Mouse (Mus musculus): ENCODE data around the gene Galnt7. TPM values are rescaled to one million over a fixed set of nuclear protein-coding genes. Genes with fewer than 3 reads are reported as not detected.
A peak's percentile ranks its signal among the peaks of the same experiment; 100 is the strongest.

Gene Galnt7
- polyA plus RNA-seq, 1 experiment from 2014 or later, result 30.5 TPM

DNA sequence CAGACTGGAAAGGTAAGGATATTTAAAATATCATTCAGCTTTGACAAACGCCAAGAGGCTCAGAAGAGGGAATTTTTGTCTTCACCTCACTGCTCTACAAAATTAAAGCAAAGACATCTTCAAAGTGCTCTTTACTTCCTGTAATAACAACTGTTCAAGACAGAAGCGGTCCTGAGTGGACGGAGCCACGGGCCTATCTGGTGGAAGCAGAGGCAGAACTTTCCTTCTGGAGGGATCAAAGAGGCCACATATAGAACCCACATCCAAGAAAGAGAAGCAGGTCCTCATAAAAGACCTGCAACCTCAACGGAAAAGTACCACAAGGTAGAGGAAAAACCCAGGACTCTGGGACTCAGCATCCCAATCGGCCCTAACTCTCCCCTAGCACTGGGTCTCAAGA is 2.6 kb downstream of the Galnt7 start:
- Histone ChIP-seq H3K4me2 (replicated peaks) (no peak overlapping the region), H3K4me3 (replicated peaks) (no peak overlapping the region), H3K27me3 (replicated peaks) (no peaks in the 10 kb centered on the region), H3K9ac (no peak overlapping the region), H3K9me3 (no peaks in the 10 kb centered on the region), H3K4me1 (replicated peaks) (peaks cover 11% of the 10 kb centered on the region), H3K36me3 (no peaks in the 10 kb centered on the region), H3K27ac (no peak overlapping the region)
- 82% methylated on average over 6 of the region's 6 CpGs for WGBS
- no peak for ATAC-seq

DNA sequence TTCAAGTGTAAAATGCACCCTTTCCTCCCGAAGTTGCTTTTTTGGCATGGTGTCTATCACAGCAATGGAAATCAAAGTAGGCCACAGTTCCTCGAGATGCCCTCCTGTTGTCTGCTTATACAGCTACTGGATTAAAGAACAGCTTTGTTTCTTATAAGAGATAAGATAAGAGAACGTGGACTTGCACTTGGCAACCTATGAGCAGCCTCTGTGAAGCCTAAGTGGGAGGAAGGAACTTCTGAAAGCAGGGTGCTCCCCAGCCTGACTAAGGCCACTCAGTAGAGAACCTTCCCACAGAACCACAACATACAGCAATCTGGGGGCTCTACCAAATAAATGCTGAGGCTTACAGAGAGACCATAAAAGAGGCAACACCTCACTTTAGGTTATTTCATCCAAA is 5.3 kb downstream of the Galnt7 start:
- H3K4me3 ChIP-seq (replicated peaks), result no peak overlapping the region
- no peaks in the 10 kb centered on the region for H3K36me3 ChIP-seq
- no peak overlapping the region for H3K4me2 ChIP-seq (replicated peaks)
- H3K27ac ChIP-seq, result no peak overlapping the region
- no peak overlapping the region for H3K9ac ChIP-seq
- 40% methylated on average over 3 of the region's 3 CpGs for WGBS
- H3K9me3 ChIP-seq, result no peaks in the 10 kb centered on the region
- H3K4me1 ChIP-seq (replicated peaks), result peaks cover 5% of the 10 kb centered on the region
- H3K27me3 ChIP-seq (replicated peaks), result no peaks in the 10 kb centered on the region
- no peak for ATAC-seq

DNA sequence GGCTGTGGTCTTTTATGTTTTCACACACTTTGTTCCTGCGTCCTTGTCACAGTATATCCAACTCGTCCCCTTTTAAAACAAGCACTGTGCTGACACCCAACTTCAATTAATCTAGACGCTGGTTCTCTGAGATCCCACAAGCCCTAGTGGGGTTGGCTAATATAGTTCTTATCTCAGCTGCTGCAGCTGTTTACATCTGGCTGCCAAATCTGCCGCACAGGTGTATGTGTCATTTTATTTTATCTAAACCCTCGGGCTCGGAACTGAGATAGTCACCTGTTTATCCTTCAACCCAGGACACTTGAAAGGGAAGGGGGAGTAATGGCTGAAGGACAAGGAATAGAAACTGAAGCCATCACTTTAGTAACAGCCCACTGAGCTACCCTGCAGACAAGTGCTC is 8.6 kb downstream of the Galnt7 start:
- ATAC-seq, result no peak
- WGBS, result 56% methylated on average over 6 of the region's 6 CpGs
- Histone ChIP-seq H3K27ac (no peak overlapping the region), H3K9ac (no peak overlapping the region), H3K36me3 (no peaks in the 10 kb centered on the region), H3K9me3 (no peaks in the 10 kb centered on the region), H3K4me3 (replicated peaks) (no peak overlapping the region), H3K4me2 (replicated peaks) (no peak overlapping the region), H3K27me3 (replicated peaks) (no peaks in the 10 kb centered on the region), H3K4me1 (replicated peaks) (peaks cover 5% of the 10 kb centered on the region)

DNA sequence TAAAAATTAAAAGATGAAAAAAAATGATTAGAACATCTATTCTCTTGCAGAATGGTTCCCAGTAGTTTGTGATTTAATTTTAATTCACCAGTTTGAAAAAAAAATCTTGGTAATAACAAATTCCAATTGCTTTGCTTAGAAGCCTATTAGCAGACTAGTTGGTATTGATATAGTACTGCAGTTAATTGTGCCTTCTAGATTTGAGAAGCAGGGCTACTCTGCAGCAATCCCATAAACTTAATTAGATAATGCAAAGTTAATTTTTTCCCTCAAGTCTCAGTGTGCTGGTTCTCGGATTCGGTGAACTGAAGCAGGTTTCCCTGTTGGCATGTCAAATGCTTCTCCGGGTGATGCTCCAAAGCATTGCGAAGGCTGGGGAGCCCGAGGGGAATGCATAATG is 10.1 kb downstream of the Galnt7 start:
- H3K9me3 ChIP-seq, result no peaks in the 10 kb centered on the region
- no peak overlapping the region for H3K27ac ChIP-seq
- no peak for ATAC-seq
- no peak overlapping the region for H3K9ac ChIP-seq
- H3K27me3 ChIP-seq (replicated peaks), result no peaks in the 10 kb centered on the region
- 75% methylated on average over 5 of the region's 5 CpGs for WGBS
- no peaks in the 10 kb centered on the region for H3K4me1 ChIP-seq (replicated peaks)
- H3K4me3 ChIP-seq (replicated peaks), result no peak overlapping the region
- no peak overlapping the region for H3K4me2 ChIP-seq (replicated peaks)
- H3K36me3 ChIP-seq, result no peaks in the 10 kb centered on the region

DNA sequence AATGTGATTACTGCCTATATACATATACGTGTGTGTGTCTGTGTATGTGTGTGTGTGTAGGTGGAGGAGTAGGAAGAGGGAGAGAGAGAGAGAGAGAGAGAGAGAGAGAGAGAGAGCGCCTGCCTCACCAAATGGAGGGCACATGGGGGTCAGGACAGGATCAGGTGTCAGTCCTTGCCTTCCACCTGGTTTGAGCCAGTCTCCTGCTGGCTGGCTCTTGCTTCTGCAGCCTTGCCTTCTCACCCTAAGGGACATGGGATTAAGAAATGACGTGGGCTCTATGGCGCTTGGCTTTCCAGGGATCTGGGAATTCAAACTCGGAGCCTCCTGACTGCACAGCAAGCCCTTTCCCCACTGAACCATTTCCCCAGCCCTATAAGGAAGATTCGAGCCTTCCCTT is 13.9 kb downstream of the Galnt7 start:
- WGBS, result 73% methylated on average over 6 of the region's 6 CpGs
- H3K4me1 ChIP-seq (replicated peaks), result no peaks in the 10 kb centered on the region
- no peak overlapping the region for H3K4me2 ChIP-seq (replicated peaks)
- H3K36me3 ChIP-seq, result no peaks in the 10 kb centered on the region
- no peaks in the 10 kb centered on the region for H3K27me3 ChIP-seq (replicated peaks)
- H3K9ac ChIP-seq, result no peak overlapping the region
- no peaks in the 10 kb centered on the region for H3K9me3 ChIP-seq
- no peak overlapping the region for H3K4me3 ChIP-seq (replicated peaks)
- ATAC-seq, result no peak
- no peak overlapping the region for H3K27ac ChIP-seq

DNA sequence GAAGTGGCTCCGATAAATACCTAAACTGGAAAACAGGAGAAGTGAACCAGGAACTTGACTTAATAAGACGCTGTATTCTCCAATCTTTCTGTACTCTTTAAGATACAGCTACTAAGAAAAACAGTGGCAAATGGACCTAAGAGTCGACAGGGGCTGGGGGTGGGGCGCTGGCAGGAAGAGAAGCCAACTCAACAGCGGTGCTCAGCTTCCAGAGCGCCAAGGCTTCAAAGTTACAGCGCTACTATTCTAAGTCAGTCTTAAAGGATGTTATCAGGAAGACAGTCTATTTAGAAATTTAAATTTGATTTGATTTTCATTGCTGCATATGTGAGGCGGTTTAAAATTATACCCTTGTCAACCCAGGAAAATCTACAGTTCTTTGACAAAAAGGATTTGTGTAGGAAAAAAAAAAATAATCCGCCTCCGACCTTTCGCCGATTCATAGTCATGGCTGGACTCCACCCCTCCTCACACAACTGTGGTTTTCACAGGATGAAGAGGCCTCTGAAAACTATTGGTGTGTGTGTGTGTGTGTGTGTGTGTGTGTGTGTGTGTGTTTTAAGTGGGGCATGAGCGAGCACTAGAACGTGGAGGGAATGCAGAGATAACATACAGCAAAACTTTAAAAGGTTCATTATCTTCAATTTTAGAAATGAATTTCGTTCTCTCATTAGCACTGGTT is 15.1 kb downstream of the Galnt7 start:
- no peaks in the 10 kb centered on the region for H3K36me3 ChIP-seq
- no peaks in the 10 kb centered on the region for H3K27me3 ChIP-seq (replicated peaks)
- H3K27ac ChIP-seq, result no peak overlapping the region
- no peak for ATAC-seq
- H3K9me3 ChIP-seq, result no peaks in the 10 kb centered on the region
- no peaks in the 10 kb centered on the region for H3K4me1 ChIP-seq (replicated peaks)
- no peak overlapping the region for H3K4me3 ChIP-seq (replicated peaks)
- no peak overlapping the region for H3K9ac ChIP-seq
- WGBS, result 86% methylated on average over 15 of the region's 15 CpGs
- no peak overlapping the region for H3K4me2 ChIP-seq (replicated peaks)

DNA sequence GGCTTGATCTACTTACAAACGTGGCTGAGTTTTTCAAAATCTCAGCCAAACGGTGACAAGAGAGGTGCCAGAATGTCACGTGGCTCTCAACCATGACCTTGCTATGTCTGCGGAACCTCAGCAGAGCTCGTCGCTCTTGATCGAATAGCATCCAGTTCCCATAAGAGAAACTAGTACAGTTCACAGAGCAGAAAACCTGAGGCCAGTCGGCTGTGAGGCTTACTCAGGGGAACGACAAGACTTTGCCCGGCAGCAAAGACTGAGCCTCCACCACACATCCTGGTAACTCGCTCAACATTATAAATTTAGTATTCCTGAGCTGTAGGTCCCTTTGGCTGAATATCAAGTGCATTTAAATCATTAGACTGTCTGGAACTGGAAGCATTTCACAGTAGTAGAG is 16.1 kb downstream of the Galnt7 start:
- no peak overlapping the region for H3K4me3 ChIP-seq (replicated peaks)
- no peak overlapping the region for H3K4me2 ChIP-seq (replicated peaks)
- H3K4me1 ChIP-seq (replicated peaks), result no peaks in the 10 kb centered on the region
- 86% methylated on average over 11 of the region's 11 CpGs for WGBS
- no peak for ATAC-seq
- no peak overlapping the region for H3K27ac ChIP-seq
- no peaks in the 10 kb centered on the region for H3K27me3 ChIP-seq (replicated peaks)
- no peak overlapping the region for H3K9ac ChIP-seq
- no peaks in the 10 kb centered on the region for H3K36me3 ChIP-seq
- H3K9me3 ChIP-seq, result no peaks in the 10 kb centered on the region

DNA sequence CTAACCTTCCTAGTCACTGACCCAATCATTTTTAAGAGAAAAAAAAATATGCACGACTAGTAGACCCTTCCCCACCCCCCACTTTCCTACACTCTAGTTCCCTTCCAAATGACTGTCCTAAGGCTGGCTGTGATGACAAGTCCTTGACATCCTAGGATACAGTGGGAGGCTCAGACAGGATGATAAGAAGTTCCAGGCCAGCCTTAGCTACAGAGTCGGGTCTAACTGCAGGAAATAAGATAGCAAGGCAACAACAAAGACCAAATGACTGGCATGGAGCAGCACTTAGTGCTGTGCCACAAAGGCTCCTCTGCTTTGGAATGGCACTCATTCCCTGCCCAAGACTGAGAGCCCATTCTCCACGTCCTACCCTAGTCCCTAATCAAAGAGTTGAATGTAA is 16.6 kb downstream of the Galnt7 start:
- Histone ChIP-seq H3K27ac (no peak overlapping the region), H3K27me3 (replicated peaks) (no peaks in the 10 kb centered on the region), H3K4me2 (replicated peaks) (no peak overlapping the region), H3K9me3 (no peaks in the 10 kb centered on the region), H3K4me1 (replicated peaks) (no peaks in the 10 kb centered on the region), H3K9ac (no peak overlapping the region), H3K4me3 (replicated peaks) (no peak overlapping the region), H3K36me3 (no peaks in the 10 kb centered on the region)
- WGBS, result 72% methylated on average over 3 of the region's 3 CpGs
- no peak for ATAC-seq

DNA sequence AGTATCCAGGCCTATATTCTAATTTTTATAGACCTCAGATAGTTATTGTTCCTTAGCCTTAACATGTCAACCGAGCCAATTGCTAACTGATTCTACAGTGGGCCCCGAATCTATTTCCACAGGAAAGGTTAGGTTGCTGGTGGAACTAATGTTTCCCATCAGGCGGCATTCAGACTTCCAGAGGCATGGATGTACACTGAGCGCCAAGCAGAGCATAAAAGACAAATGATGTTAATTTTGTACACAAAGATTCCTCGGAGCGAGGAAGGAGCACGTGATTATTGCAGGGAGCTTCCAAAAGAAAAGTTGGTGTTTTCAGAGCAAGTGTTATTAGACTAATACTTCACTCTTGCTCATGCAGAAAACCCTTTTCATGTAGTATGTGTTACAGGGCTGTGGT is 21.1 kb downstream of the Galnt7 start:
- Histone ChIP-seq H3K4me3 (replicated peaks) (no peak overlapping the region), H3K36me3 (no peaks in the 10 kb centered on the region), H3K27me3 (replicated peaks) (no peaks in the 10 kb centered on the region), H3K4me2 (replicated peaks) (no peak overlapping the region), H3K9me3 (no peaks in the 10 kb centered on the region), H3K27ac (no peak overlapping the region), H3K4me1 (replicated peaks) (0 out of 2 replicates have a peak, but pooled peaks cover 2% of the 10 kb centered on the region), H3K9ac (no peak overlapping the region)
- ATAC-seq, result no peak
- 78% methylated on average over 7 of the region's 7 CpGs for WGBS

DNA sequence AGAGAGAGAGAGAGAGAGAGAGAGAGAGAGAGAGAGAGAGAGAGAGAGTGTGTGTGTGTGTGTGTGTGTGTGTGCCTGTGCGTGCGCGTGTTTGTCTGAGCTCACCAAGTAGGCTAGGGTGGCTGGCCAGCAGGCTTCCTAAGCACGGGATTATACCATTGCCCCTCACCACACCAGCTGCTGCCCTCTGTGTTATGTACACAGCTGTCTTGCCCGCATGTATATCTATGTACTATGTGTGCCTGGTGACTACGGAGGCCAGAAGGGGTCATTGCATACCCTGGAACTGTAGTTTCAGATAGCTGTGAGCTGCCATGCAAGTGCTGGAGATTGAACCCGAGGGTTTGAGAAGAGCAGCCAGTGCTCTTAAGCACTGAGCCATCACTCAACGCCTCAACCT is 22.7 kb downstream of the Galnt7 start:
- ATAC-seq, result no peak
- H3K4me1 ChIP-seq (replicated peaks), result 0 out of 2 replicates have a peak, but pooled peaks cover 2% of the 10 kb centered on the region
- H3K9me3 ChIP-seq, result no peaks in the 10 kb centered on the region
- no peak overlapping the region for H3K27ac ChIP-seq
- H3K9ac ChIP-seq, result no peak overlapping the region
- no peak overlapping the region for H3K4me2 ChIP-seq (replicated peaks)
- H3K27me3 ChIP-seq (replicated peaks), result no peaks in the 10 kb centered on the region
- no peak overlapping the region for H3K4me3 ChIP-seq (replicated peaks)
- H3K36me3 ChIP-seq, result no peaks in the 10 kb centered on the region
- 83% methylated on average over 8 of the region's 8 CpGs for WGBS

DNA sequence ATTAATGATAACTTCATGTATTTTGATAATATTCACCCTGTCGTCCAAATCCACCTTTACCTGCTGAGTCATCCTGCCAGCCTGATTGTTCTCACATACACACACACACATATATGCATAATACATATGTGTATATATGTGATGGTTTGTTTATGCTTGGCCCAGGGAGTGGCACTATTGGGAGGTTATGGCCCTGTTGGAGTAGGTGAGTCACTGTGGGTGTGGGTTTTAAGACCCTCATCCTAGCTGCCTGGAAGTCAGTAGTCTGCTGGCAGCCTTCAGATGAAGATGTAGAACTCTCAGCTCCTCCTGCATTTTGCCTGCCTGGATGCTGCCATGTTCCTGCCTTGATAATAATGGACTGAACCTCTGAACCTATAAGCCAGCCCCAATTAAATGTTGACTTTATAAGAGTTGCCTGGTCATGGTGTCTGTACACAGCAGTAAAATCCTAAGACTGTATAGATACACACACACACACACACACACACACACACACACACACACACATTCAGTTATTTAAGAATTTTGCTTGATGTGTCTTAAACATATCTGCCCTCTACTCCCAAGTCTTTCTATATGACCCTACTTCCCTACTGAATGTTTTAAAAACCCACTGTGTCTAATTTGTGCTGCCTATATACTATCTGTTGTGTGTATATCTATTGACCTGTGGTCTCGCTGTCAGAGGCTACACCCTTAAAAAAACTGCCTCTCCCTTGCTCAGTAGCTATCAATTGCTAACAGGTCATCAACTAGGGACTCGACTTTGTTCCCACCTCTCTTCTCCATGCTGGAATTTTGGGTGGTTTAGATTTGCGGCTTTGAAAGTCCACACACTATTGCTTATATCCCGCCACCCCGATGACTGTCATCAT is 23.8 kb downstream of the Galnt7 start:
- H3K9me3 ChIP-seq, result no peaks in the 10 kb centered on the region
- no peak for ATAC-seq
- no peak overlapping the region for H3K9ac ChIP-seq
- H3K4me1 ChIP-seq (replicated peaks), result 0 out of 2 replicates have a peak, but pooled peaks cover 2% of the 10 kb centered on the region
- 81% methylated on average over 6 of the region's 6 CpGs for WGBS
- no peak overlapping the region for H3K27ac ChIP-seq
- H3K36me3 ChIP-seq, result no peaks in the 10 kb centered on the region
- no peak overlapping the region for H3K4me3 ChIP-seq (replicated peaks)
- no peaks in the 10 kb centered on the region for H3K27me3 ChIP-seq (replicated peaks)
- H3K4me2 ChIP-seq (replicated peaks), result no peak overlapping the region

DNA sequence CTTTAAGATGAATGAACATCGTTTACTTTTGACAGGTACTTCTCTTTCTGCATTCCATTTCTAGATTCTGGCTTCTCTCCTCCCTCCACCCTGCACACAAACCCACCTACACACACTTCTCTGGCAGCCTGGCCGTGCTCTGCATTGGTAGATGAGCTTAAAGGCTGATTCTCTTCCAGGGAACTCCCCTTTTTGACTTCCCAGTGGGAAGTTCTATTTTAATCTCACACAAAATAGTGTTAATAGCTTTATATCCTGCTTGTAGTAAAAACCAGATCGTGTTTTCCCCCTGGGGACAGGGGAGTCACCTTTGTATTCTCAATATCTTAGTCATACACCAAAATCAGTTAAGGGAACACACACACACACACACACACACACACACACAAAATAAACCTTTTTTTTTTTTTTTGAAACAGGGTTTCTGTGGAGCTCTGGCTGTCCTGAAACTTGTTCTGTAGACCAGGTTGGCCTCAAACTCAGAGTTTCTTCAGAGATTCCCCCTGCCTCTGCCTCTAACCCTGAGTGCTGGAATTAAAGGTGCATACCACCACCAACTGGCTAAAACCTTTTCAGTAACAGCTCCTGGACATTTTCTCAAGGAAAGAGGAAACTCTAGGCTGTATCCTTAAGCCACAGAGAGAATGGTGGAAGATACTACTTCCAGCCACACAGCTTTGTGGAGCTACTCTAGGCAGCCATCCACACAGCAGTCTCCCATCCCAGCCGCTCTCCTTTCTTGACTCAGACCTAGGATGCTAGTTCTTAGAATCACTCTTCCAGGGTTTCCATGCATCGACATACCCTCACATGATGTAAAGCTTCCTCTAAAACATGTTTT is 24.7 kb downstream of the Galnt7 start:
- Histone ChIP-seq H3K4me3 (replicated peaks) (no peak overlapping the region), H3K9ac (no peak overlapping the region), H3K9me3 (no peaks in the 10 kb centered on the region), H3K4me2 (replicated peaks) (no peak overlapping the region), H3K27me3 (replicated peaks) (no peaks in the 10 kb centered on the region), H3K27ac (no peak overlapping the region), H3K4me1 (replicated peaks) (0 out of 2 replicates have a peak, but pooled peaks cover 2% of the 10 kb centered on the region), H3K36me3 (no peaks in the 10 kb centered on the region)
- 61% methylated on average over 5 of the region's 5 CpGs for WGBS
- ATAC-seq, result 0 out of 2 replicates have a peak, but pooled peaks have one; percentile 16
